Mouse (Mus musculus): ENCODE results near the gene Tspan1.

DNA sequence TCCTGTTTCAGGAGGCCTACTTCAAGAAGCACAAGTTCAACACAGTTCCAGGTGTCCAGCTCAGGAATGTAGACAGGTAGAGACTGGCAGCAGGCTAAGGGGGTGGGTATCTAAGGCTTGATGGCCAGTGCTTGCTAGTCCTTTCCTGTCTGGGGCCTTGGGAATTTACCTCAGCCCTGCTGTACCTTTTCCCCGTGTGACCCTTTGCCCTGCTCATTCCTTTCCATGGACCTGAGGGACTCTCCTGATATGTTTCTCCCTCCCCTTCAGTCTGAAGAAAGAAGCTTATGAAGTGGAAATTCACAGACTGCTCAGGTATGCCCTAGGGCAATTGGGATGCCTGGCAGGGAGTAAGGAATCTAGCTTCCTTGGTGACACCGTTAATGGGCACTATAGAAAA, 9.5 kb downstream of the Tspan1 start:
- no peak for TF ChIP-seq GATA1 (IDR thresholded peaks at IDR 0.05; ENCODE audit: low read length)
- TF ChIP-seq TAL1 (IDR thresholded peaks at IDR 0.05; ENCODE audit: low read length), result no peak

All from erythroblast, embryonic 14.5 days (primary cell).